Mouse (Mus musculus) adrenal gland, postnatal 14 days (tissue): ENCODE results near the gene Ss18l2. TPM values are rescaled to one million over a fixed set of nuclear protein-coding genes. Genes with fewer than 3 reads are reported as not detected.

Experiments
- DNase-seq: peaks from one replicate; pipeline ENCODE4 v3.0.0; 2021; ENCODE audit warnings: mixed read lengths
- long read RNA-seq, 2 experiments: library from polyadenylated mRNA; stranded (forward); transcript quantifications; one replicate each; pipeline ENCODE4 v2.0.0; 2021
- total RNA-seq: library from RNA; stranded (reverse); gene quantifications from 2 replicates; pipeline ENCODE4 v1.2.3, GENCODE M21; 2021

Gene Ss18l2
- 48.4 and 54.4 TPM in 2 replicates for total RNA-seq
- long read RNA-seq, experiment 1, transcript Ss18l2-201 (3 exons, 577 nt), result minor isoform, 26 of 92 reads
- long read RNA-seq, experiment 1, transcript Ss18l2-203 (2 exons, 1,175 nt), result minor isoform, 28 of 92 reads
- long read RNA-seq, experiment 1, transcript Ss18l2-207 (1 exons, 2,354 nt), result major isoform, 35 of 92 reads
- long read RNA-seq, experiment 1, partial matches to known transcripts, result 0 of 92 reads
- long read RNA-seq, experiment 1, other reads (novel, unspliced or antisense), result 1 of 92 reads
- long read RNA-seq, experiment 2, transcript Ss18l2-207 (1 exons, 2,354 nt), result minor isoform, 41 of 109 reads
- long read RNA-seq, experiment 2, transcript Ss18l2-203 (2 exons, 1,175 nt), result minor isoform, 22 of 109 reads
- long read RNA-seq, experiment 2, transcript Ss18l2-201 (3 exons, 577 nt), result major isoform, 44 of 109 reads
- long read RNA-seq, experiment 2, partial matches to known transcripts, result 0 of 109 reads
- long read RNA-seq, experiment 2, other reads (novel, unspliced or antisense), result 1 of 109 reads

- DNase-seq, result peak; percentile 99
These were observed at the start of gene Ss18l2 for GRCm38 (mm10) chr9:121709898-121710583. TSS of gene Ss18l2 (plus strand) at chr9:121710329.

DNA sequence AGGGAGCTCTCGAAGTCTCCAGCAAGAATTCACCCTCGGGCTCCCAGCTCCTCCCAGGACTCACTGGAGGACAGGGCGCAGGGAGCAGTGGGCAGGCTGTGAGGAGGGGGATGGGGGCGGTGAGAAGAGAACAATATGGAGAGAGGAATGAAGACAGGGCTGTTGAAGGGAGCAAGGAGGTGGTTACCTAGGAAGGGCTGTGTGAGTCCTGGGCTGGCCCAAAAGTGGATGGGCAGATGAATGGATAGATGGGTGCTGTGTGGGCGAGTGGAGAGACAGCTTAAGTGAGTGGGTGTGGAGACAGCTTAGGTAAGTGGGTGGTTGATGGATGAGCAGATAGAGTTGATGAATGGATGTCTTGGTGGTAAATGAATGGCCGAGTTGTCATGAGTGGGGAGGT is 46.7 kb upstream of the Ss18l2 start:
- no peak for DNase-seq

GRCm38 (mm10) chr9:121664104-121664503 is 46.0 kb upstream of the Ss18l2 start:
- DNase-seq, result no peak

GRCm38 (mm10) chr9:121666957-121667630 is 43.0 kb upstream of the Ss18l2 start:
- no peak for DNase-seq

DNA sequence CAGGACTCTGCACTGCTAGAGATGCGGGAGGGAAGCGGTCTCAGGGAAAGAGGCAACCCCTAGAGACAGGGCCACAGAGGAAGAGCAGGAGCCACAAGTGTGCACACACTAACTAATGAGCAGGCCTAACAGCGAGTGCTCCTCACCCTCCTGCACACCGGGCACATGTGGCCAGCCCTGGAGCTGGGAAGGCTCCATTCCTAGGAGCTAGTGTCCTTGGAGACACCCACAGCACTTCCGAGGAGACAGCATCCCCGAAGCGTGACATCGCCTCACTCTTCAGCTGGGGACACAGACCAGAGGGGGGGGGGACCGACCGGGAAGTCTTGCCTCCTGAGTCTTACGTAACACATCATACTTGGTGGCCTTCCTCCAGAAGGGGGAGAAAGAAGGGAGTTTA is 42.3 kb upstream of the Ss18l2 start:
- DNase-seq, result no peak

- DNase-seq, result peak; percentile 82
These were observed 40.8 kb upstream of the Ss18l2 start for GRCm38 (mm10) chr9:121669348-121669791.

DNA sequence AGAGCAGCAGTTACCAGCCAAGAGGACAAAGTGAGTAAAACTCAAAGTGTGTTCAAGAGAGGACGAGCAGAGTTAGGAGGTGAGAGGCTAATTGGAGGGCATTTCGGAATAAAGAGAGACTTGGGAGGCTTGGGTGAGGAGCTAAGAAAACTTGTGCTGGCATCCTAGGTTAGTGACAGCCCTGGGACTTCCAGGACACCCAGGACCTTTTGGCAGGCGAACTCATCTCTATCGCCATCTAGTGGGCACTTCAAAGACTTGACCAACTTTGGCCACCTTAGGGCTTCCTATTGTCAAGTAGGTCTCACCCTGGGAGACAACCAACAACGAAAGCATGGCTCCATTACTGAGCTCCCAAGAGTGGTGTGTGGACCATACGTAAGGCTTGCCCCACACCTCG is 38.8 kb upstream of the Ss18l2 start:
- DNase-seq, result peak; percentile 67

DNA sequence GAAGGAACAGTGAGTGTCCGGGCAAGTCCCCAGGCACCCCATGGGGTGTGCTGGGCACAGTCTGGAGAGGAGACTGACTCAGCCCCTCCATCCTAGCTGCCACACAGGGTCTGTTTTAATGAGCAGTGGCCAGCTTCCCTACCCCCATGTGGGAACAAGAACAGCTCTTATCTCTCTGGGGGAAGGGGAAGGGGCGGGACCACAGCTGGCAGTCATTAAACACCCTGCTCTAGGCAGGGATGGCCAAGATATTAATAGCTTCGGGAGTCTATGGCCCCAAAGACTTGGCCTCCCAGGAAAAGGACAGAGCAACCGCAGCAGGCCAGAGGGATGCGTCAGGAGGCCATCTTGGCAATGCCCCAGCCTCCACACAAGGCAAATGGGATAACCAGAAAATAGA is 37.8 kb upstream of the Ss18l2 start:
- DNase-seq, result no peak

DNA sequence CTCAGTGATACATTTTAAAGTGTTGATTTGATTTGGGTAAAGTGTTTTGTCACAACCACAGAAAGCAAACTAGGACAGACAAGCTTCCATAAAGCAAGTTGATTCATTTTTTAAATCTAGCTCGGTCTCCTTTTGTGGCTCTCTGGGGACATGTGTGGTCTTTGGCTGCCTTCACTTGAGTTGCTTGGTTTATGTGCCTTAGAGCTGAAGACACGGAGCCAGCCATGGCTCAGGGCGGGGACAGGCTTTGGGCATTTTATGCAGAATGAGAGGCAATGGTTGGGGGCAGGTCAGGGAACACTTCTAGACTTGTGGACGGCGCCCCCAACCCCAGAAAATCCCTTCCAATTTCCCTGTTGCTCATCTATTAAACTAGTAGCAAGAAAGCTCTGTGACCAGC is 36.4 kb upstream of the Ss18l2 start:
- DNase-seq, result no peak

DNA sequence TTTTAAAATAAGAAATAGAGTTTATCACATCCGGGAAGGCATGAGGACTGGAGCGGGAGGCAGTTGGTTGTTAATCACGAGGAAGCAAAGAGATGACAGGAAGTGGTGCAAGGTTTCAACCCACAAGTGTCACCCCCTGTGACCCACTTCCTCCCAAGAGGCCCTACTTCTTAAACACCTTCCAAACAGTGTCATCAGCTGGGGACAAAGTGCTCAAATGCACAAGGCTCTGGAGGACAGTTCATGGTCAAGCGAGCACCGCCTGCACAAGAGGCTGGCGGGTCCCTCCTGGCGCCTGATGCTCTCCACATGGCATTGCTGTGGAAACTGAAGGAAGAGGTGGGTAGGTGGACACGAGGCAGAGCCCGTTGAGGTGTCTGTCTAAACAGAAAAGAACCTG is 35.1 kb upstream of the Ss18l2 start:
- DNase-seq, result no peak

GRCm38 (mm10) chr9:121675556-121675955 is 34.6 kb upstream of the Ss18l2 start:
- no peak for DNase-seq

DNA sequence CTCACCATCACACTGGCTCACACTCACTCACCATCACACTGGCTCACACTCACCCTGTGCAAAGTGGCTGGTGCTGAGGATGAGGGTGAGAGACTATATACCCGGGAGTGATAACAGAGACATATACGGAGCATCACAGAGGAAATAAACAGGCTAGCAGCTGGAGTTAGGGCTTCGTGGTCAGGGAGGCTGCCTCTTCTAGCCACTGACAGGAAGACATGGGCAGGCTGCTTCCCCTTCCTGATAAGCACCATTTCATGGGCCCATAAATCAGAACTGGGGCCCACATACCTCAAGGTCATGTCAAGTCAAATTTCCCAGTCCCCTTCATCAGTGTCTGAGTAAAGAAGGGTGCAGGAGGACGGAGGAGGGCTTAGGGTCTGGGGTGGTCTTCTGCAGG is 33.1 kb upstream of the Ss18l2 start:
- no peak for DNase-seq

DNA sequence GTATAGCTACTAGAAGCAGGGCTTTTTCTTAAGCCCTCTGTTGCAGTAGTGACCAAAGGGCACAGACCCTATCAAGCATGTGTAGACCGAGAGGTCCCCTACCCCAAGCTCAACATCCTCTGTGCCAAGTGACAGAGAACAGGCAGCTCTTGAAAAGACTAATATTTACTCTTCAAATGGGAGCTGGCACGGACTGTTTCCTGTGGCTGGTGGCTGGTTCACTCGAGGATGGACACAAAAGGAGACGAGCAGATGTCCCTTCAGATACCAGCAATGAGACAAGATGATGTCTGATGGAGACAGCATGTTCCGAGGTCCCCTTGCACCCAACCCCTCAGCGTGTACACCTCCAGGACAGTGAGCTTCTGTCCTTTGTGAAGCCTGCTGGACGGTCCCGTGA is 32.7 kb upstream of the Ss18l2 start:
- DNase-seq, result no peak

- DNase-seq, result peak; percentile 73
These were observed 30.6 kb upstream of the Ss18l2 start for GRCm38 (mm10) chr9:121679549-121679948.

DNA sequence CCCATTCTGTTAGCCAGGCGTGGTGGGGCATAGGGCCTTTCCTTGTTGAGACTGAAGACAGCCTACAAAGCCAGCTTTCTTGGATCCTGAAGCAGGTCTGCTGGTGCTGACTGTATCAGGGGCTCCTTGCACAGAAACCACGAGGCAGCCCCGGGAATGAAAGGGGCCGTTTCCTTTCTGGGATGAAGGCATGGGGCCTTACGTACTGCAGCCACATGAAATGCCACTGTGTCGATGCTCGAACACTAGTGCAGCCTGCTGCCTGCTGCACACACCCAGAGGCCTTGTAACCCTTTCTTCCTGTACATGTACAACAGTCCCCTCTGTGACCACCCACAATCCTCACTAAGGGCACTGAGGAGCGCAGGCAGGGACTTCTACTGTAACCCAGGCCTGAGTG is 28.9 kb upstream of the Ss18l2 start:
- DNase-seq, result no peak

- no peak for DNase-seq
These were observed 28.0 kb upstream of the Ss18l2 start for GRCm38 (mm10) chr9:121682037-121682680.

DNA sequence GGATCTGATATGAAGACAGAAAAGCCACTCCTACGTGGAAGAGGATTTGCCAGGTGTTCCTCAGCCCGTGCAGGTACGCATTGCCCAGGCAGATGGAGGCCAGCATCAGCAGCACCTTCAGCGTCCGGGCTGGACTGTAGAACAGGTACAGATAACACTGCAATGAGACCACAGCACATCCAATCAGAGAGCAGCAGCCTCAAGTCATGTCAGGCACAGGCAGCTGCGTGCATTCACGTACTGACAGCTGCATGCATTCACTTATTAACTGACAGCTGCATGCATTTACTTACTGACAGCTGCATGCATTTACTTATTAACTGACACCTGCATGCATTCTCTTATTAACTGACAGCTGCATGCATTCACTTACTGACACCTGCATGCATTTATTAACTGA is 25.4 kb upstream of the Ss18l2 start:
- DNase-seq, result no peak

DNA sequence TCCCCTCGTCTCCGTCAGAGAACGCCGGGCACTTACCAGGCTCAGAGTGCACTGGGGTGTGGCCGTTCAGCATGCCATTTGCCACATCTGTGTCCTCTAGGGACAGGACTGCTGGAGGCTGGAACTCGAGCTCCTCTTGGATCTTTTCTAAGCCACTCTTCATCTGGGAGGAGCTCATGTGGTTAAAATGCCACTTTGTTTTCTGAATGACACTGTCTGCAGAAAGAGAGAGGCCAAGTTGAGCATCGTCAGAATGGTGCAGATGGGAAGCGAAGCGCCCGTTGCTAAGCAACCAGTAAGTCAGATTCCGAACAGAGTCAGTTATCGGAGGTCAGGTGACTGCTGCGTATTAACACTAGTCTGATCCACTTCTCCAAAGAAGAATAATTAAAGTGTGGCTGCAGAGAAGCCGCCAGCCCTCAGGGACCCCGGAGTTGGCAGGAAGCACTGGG is 19.9 kb upstream of the Ss18l2 start:
- no peak for DNase-seq

GRCm38 (mm10) chr9:121690734-121691133 is 19.4 kb upstream of the Ss18l2 start:
- no peak for DNase-seq

DNA sequence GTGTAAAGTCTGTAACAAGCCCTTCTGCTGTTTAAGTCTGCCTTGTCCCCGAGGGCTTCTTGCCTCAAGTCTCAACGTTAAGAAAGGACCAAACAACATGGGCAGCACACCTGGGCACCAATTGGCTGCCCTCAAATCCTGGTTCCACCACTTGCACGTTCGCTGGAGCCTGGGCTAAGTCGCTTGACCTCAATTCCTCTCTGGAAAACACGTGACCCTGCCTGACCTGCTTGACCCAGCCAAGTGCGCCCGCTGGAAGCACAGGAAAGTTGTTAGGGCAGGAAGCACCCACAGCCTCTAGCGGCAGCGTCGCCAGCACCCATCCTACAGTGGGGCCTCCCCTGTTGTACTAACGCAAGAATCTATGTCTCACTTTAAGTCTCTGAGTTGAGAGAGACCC is 15.4 kb upstream of the Ss18l2 start:
- DNase-seq, result no peak

DNA sequence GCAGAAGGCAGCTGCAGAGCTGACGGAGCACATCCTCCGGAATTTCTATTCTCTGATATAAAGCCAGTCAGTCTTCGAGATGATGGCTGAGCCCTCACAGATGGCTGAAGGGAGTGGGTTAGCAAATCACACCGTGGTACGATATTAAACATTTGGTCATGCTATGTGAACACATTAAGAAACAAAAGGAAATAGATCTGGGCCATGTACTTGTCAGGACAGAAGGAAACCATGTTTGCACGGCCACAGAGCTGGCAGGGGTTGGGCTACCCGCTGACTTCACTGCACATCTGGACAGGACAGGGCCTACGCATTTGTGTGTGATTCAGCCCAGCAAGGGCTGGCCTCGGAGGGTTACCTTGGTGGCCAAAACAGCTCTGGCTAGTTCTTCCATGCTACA is 13.5 kb upstream of the Ss18l2 start:
- DNase-seq, result no peak
